Mouse (Mus musculus) neural tube, embryonic 14.5 days (tissue): ENCODE data around the gene Chpt1. TPM values are rescaled to one million over a fixed set of nuclear protein-coding genes. Genes with fewer than 3 reads are reported as not detected.
A peak's percentile ranks its signal among the peaks of the same experiment; 100 is the strongest.
"Not testable (repeated sequence)": the region's sequence is repeated elsewhere in the genome, so short reads cannot be mapped to it uniquely, and the experiment has no call there.

Experiments used
- ATAC-seq: fragments of 200-750 bp; cut with Nextera tagmentation; 2 replicates; pipeline ENCODE4 v1.8.0; 2017; ENCODE audit warnings: low read depth, mild to moderate bottlenecking, moderate TSS enrichment, moderate library complexity
- H3K27ac ChIP-seq: fragments of 300-500 bp; sonication (generic); 2 replicates; pipeline ENCODE4 v1.5.1; 2014; ENCODE audit warnings: low read depth, mild to moderate bottlenecking, control low read depth, low read length, moderate library complexity, mixed read lengths
- H3K27me3 ChIP-seq: fragments of 300-500 bp; sonication (generic); 2 replicates; pipeline ENCODE4 v1.6.1; 2014; ENCODE audit warnings: low read length; ENCODE audit not compliant: control insufficient read depth, insufficient read depth
- H3K36me3 ChIP-seq: fragments of 300-500 bp; sonication (generic); 2 replicates; pipeline ENCODE4 v1.6.1; 2014; ENCODE audit warnings: low read length, mixed read lengths; ENCODE audit not compliant: control insufficient read depth, insufficient read depth
- H3K4me1 ChIP-seq: fragments of 300-500 bp; sonication (generic); 2 replicates; pipeline ENCODE4 v1.6.1; 2014; ENCODE audit warnings: low read length; ENCODE audit not compliant: control insufficient read depth, insufficient read depth
- H3K4me2 ChIP-seq: fragments of 300-500 bp; sonication (generic); 2 replicates; pipeline ENCODE4 v1.6.1; 2014; ENCODE audit warnings: mild to moderate bottlenecking, low read depth, low read length, control low read depth
- H3K4me3 ChIP-seq: fragments of 300-500 bp; sonication (generic); 2 replicates; pipeline ENCODE4 v1.5.1; 2014; ENCODE audit warnings: low read depth, low read length, control low read depth, mixed read lengths
- H3K9ac ChIP-seq: fragments of 300-500 bp; sonication (generic); replicated peaks from 2 replicates; pipeline ENCODE4 v1.6.1; 2014; ENCODE audit warnings: low read depth, mild to moderate bottlenecking, control low read depth, low read length, mixed read lengths
- H3K9me3 ChIP-seq: fragments of 300-500 bp; sonication (generic); 2 replicates; pipeline ENCODE4 v1.6.1; 2016; ENCODE audit warnings: low read length; ENCODE audit not compliant: control insufficient read depth
- WGBS: fragments of 180-500 bp; shearing (Covaris S2); extraction: QIAGEN DNeasy Blood & Tissue Kit; methylation state at CpG from one replicate; pipeline ENCODE4 v1.1.7; 2014; 5-methylcytosine and 5-hydroxymethylcytosine counted together
- polyA plus RNA-seq: library from polyadenylated mRNA; unstranded; fragments of >200 nt; fragmentation: Nextera tagmentation; extraction: Ambion mirVana; gene quantifications from 2 replicates; pipeline ENCODE4 v1.2.1, GENCODE M21; 2014

Gene Chpt1
- polyA plus RNA-seq, 1 experiment from 2014 or later: 15.2 TPM

- not testable (repeated sequence) for H3K9ac ChIP-seq, H3K4me3 ChIP-seq, H3K4me2 ChIP-seq, H3K36me3 ChIP-seq, H3K27ac ChIP-seq, ATAC-seq, H3K27me3 ChIP-seq, H3K9me3 ChIP-seq, H3K4me1 ChIP-seq
- 92% methylated on average over 10 of the region's 10 CpGs for WGBS
These were observed 21.0 kb downstream of the Chpt1 start for GRCm38 (mm10) chr10:88482866-88483265.

GRCm38 (mm10) chr10:88460122-88460820 lies 43.6 kb downstream of the Chpt1 start:
- Histone ChIP-seq H3K27ac (no peak overlapping the region), H3K36me3 (no peaks in the 10 kb centered on the region), H3K4me3 (no peak overlapping the region), H3K4me1 (no peaks in the 10 kb centered on the region), H3K9me3 (no peaks in the 10 kb centered on the region), H3K27me3 (no peaks in the 10 kb centered on the region), H3K9ac (no peak overlapping the region), H3K4me2 (no peak overlapping the region)
- 76% methylated on average over 18 of the region's 18 CpGs for WGBS
- no peak for ATAC-seq

DNA sequence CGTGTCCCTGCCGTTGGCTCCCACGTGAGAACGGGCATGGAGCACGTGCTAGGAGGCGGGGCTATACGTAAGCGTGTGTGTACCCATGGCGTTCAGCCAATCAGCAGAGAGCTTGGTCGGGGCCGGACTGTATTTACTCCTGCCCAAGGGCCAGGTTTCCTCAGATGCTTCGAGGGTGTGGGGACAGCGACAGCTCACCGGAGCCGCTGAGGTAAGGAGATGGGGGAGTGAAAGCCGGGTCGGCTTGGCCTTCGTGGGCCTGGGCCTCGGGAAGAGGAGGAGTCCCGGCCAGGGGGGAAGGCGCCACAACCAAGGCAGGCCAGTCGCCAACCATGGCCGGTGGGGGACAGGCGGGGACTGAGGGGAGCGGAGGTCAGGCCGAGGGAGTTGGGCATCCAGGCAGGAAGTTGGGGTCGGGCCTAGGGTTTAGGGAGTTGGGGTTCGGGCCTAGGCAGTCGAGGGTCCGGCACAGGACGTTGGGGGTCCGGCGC lies 44.3 kb downstream of the Chpt1 start, which contains the start of gene Sycp3:
Gene Sycp3, plus strand, starts transcription at position 68 of the 491 bp plus-strand sequence.
- no peaks in the 10 kb centered on the region for H3K9me3 ChIP-seq
- H3K9ac ChIP-seq: no peak within 1 kb of the TSS
- no peak within 1 kb of the TSS for H3K4me3 ChIP-seq
- H3K4me1 ChIP-seq: no peaks in the 10 kb centered on the region
- no peaks in the 10 kb centered on the region for H3K27me3 ChIP-seq
- no peak within 1 kb of the TSS for H3K27ac ChIP-seq
- H3K4me2 ChIP-seq: no peak within 1 kb of the TSS
- 88% methylated on average over 33 of the region's 33 CpGs for WGBS
- ATAC-seq: peak; percentile 34; the same call in 1 of the 2 replicates
- no peaks in the 10 kb centered on the region for H3K36me3 ChIP-seq

DNA sequence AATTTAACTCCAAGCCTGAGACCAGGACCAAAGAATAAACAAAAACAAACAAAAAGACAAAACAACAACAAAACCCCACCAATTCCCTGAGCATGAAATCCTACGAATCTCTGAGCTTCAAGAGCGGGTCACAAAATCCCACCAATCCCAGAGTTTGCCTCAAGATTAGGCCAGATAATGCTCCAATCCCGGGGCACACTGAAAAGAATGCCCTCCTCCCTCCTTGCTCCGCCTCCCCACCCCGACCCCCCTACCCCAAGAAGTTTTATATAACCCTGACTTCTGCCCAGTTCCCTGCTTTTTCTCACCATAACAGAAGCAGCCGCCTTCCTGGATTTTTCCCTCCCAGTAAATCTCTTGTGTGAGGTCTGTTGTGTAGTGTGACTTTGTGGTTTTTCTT lies 46.1 kb downstream of the Chpt1 start:
- H3K36me3 ChIP-seq: no peaks in the 10 kb centered on the region
- no peak for ATAC-seq
- no peak overlapping the region for H3K27ac ChIP-seq
- no peaks in the 10 kb centered on the region for H3K9me3 ChIP-seq
- no peak overlapping the region for H3K4me2 ChIP-seq
- no peak overlapping the region for H3K4me3 ChIP-seq
- H3K27me3 ChIP-seq: no peaks in the 10 kb centered on the region
- 53% methylated on average over 6 of the region's 6 CpGs for WGBS
- H3K9ac ChIP-seq: no peak overlapping the region
- no peaks in the 10 kb centered on the region for H3K4me1 ChIP-seq

GRCm38 (mm10) chr10:88451990-88452389 lies 51.9 kb downstream of the Chpt1 start:
- no peaks in the 10 kb centered on the region for H3K36me3 ChIP-seq
- no peak overlapping the region for H3K27ac ChIP-seq
- WGBS: 83% methylated on average over 6 of the region's 6 CpGs
- H3K4me2 ChIP-seq: no peak overlapping the region
- ATAC-seq: no peak
- H3K9ac ChIP-seq: no peak overlapping the region
- no peaks in the 10 kb centered on the region for H3K9me3 ChIP-seq
- H3K4me1 ChIP-seq: no peaks in the 10 kb centered on the region
- no peak overlapping the region for H3K4me3 ChIP-seq
- no peaks in the 10 kb centered on the region for H3K27me3 ChIP-seq

GRCm38 (mm10) chr10:88451221-88451620 lies 52.7 kb downstream of the Chpt1 start:
- Histone ChIP-seq H3K4me1 (no peaks in the 10 kb centered on the region), H3K4me3 (no peak overlapping the region), H3K9ac (no peak overlapping the region), H3K4me2 (no peak overlapping the region), H3K27ac (no peak overlapping the region), H3K9me3 (no peaks in the 10 kb centered on the region), H3K27me3 (no peaks in the 10 kb centered on the region), H3K36me3 (no peaks in the 10 kb centered on the region)
- ATAC-seq: peak; percentile 66; the same call in 1 of the 2 replicates
- WGBS: 73% methylated on average over 2 of the region's 2 CpGs

GRCm38 (mm10) chr10:88441224-88441623 lies 62.6 kb downstream of the Chpt1 start:
- Histone ChIP-seq H3K9ac (no peak overlapping the region), H3K36me3 (peaks cover 22% of the 10 kb centered on the region; the same call in 1 of the 2 replicates), H3K4me1 (no peaks in the 10 kb centered on the region), H3K4me2 (no peak overlapping the region), H3K27ac (no peak overlapping the region), H3K4me3 (no peak overlapping the region), H3K9me3 (no peaks in the 10 kb centered on the region), H3K27me3 (no peaks in the 10 kb centered on the region)
- WGBS: 87% methylated on average over 6 of the region's 6 CpGs
- ATAC-seq: no peak

DNA sequence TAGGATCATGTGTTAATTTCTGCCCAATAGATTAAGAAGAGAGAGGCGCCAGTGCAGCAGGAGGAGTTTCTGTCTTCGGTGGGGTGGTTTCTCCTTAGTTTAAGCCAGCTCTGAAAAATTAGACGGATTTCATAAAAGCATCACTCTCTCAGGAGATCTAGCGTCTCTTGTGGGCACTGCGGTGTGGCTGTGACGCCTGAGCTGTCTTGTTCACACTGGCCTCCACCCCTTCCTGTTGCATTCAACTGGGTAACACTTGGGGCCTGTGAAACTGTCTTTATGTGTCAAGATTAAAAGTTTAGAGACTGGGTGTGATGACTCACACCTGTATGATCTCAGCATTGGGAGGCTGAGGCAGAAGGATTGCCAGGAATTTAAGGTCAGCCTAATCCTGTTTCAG lies 75.9 kb downstream of the Chpt1 start:
- Histone ChIP-seq H3K4me3 (no peak overlapping the region), H3K4me2 (no peak overlapping the region), H3K36me3 (peaks cover 14% of the 10 kb centered on the region), H3K27me3 (no peaks in the 10 kb centered on the region), H3K9me3 (no peaks in the 10 kb centered on the region), H3K27ac (no peak overlapping the region), H3K9ac (no peak overlapping the region), H3K4me1 (no peaks in the 10 kb centered on the region)
- 96% methylated on average over 6 of the region's 6 CpGs for WGBS
- no peak for ATAC-seq

DNA sequence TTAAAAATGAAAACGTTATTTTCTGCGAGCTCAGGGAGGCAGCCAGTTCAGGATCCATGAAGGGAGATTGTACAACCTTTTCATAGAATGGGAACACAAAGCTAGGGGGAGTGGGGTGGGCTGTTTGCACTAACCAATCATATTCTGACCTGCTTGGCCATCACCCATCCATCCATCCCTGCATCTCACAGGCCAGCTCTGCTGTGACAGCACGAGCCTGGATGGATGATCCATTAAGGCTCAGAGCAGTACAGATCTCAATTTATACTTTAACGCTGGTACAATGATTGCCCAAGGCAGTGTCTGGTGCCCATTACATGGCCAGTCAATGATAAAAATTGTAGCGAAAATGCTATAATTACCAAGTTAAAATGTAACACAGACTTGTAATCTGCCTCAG lies 77.0 kb downstream of the Chpt1 start:
- Histone ChIP-seq H3K36me3 (peaks cover 8% of the 10 kb centered on the region), H3K27me3 (no peaks in the 10 kb centered on the region), H3K4me3 (no peak overlapping the region), H3K4me1 (no peaks in the 10 kb centered on the region), H3K4me2 (no peak overlapping the region), H3K27ac (no peak overlapping the region), H3K9me3 (no peaks in the 10 kb centered on the region), H3K9ac (no peak overlapping the region)
- ATAC-seq: peak; percentile 42; the same call in 1 of the 2 replicates
- 56% methylated on average over 5 of the region's 5 CpGs for WGBS
